Mouse (Mus musculus) hindbrain, embryonic 12.5 days (tissue): ENCODE data around the gene Itpa. TPM values are rescaled to one million over a fixed set of nuclear protein-coding genes. Genes with fewer than 3 reads are reported as not detected.

ENCODE experiments used
- ATAC-seq: fragments of 200-750 bp; cut with Nextera tagmentation; 2 replicates; pipeline ENCODE4 v1.8.0; 2017; ENCODE audit warnings: moderate TSS enrichment; ENCODE audit not compliant: low FRiP score
- H3K27ac ChIP-seq: fragments of 300-500 bp; sonication (generic); 2 replicates; pipeline ENCODE4 v1.5.1; 2016; ENCODE audit warnings: mild to moderate bottlenecking
- H3K27me3 ChIP-seq: fragments of 300-500 bp; sonication (generic); 2 replicates; pipeline ENCODE4 v1.6.1; 2016; ENCODE audit warnings: mild to moderate bottlenecking
- H3K36me3 ChIP-seq: fragments of 300-500 bp; sonication (generic); 2 replicates; pipeline ENCODE4 v1.6.1; 2016; ENCODE audit warnings: mild to moderate bottlenecking
- H3K4me1 ChIP-seq: fragments of 300-500 bp; sonication (generic); 2 replicates; pipeline ENCODE4 v1.6.1; 2016
- H3K4me2 ChIP-seq: fragments of 300-500 bp; sonication (generic); replicated peaks from 2 replicates; pipeline ENCODE4 v1.6.1; 2016; ENCODE audit warnings: mild to moderate bottlenecking
- H3K4me3 ChIP-seq: fragments of 300-500 bp; sonication (generic); 2 replicates; pipeline ENCODE4 v1.5.1; 2016; ENCODE audit warnings: mild to moderate bottlenecking
- H3K9ac ChIP-seq: fragments of 300-500 bp; sonication (generic); 2 replicates; pipeline ENCODE4 v1.6.1; 2016; ENCODE audit warnings: mild to moderate bottlenecking, moderate library complexity
- H3K9me3 ChIP-seq: fragments of 300-500 bp; sonication (generic); replicated peaks from 2 replicates; pipeline ENCODE4 v1.6.1; 2016; ENCODE audit warnings: mild to moderate bottlenecking
- WGBS: fragments of 180-500 bp; shearing (Covaris S2); methylation state at CpG from one replicate; pipeline ENCODE4 v1.1.7; 2016; 5-methylcytosine and 5-hydroxymethylcytosine counted together
- polyA plus RNA-seq: library from polyadenylated mRNA; unstranded; fragments of >200 nt; fragmentation: Nextera tagmentation; extraction: Ambion mirVana; gene quantifications from 2 replicates; pipeline ENCODE4 v1.2.1, GENCODE M21; 2016

Gene Itpa
- polyA plus RNA-seq = 130 and 133 TPM in 2 replicates

GRCm38 (mm10) chr2:130667559-130667958 is at the start of gene Itpa:
TSS of gene Itpa (plus strand) at chr2:130667610.
- Histone ChIP-seq H3K27me3 (no peaks in the 10 kb centered on the region), H3K4me3 (peak within 1 kb of the TSS; percentile 71), H3K9ac (peak within 1 kb of the TSS; percentile 79), H3K9me3 (no peaks in the 10 kb centered on the region), H3K36me3 (peaks cover 18% of the 10 kb centered on the region), H3K4me2 (peak within 1 kb of the TSS; percentile 92), H3K27ac (peak within 1 kb of the TSS; percentile 85), H3K4me1 (peaks cover 27% of the 10 kb centered on the region)
- ATAC-seq = peak; percentile 70
- WGBS = 1% methylated on average over 31 of the region's 31 CpGs

GRCm38 (mm10) chr2:130618972-130619371 is 48.4 kb upstream of the Itpa start:
- no peaks in the 10 kb centered on the region for H3K9me3 ChIP-seq
- H3K4me1 ChIP-seq = no peaks in the 10 kb centered on the region
- no peak overlapping the region for H3K4me3 ChIP-seq
- H3K4me2 ChIP-seq = no peak overlapping the region
- 96% methylated on average over 7 of the region's 7 CpGs for WGBS
- no peaks in the 10 kb centered on the region for H3K27me3 ChIP-seq
- H3K27ac ChIP-seq = no peak overlapping the region
- no peak for ATAC-seq
- H3K9ac ChIP-seq = no peak overlapping the region
- peaks cover 51% of the 10 kb centered on the region for H3K36me3 ChIP-seq

- Histone ChIP-seq H3K4me1 (peaks cover 10% of the 10 kb centered on the region), H3K27ac (no peak overlapping the region), H3K9ac (no peak overlapping the region), H3K4me3 (no peak overlapping the region), H3K9me3 (no peaks in the 10 kb centered on the region), H3K27me3 (peaks cover 2% of the 10 kb centered on the region), H3K36me3 (peaks cover 27% of the 10 kb centered on the region), H3K4me2 (peak overlapping the region; percentile 95)
- no peak for ATAC-seq
- WGBS = 58% methylated on average over 3 of the region's 3 CpGs
Measured at GRCm38 (mm10) chr2:130628424-130628823, 39.0 kb upstream of the Itpa start.

GRCm38 (mm10) chr2:130629080-130629838 is 38.2 kb upstream of the Itpa start:
- peak; percentile 55 for ATAC-seq
- Histone ChIP-seq H3K9ac (peak overlapping the region; percentile 93), H3K9me3 (no peaks in the 10 kb centered on the region), H3K36me3 (peaks cover 19% of the 10 kb centered on the region), H3K4me3 (peak overlapping the region; percentile 99), H3K27me3 (peaks cover 11% of the 10 kb centered on the region), H3K4me2 (peak overlapping the region; percentile 95), H3K27ac (peak overlapping the region; percentile 74), H3K4me1 (peaks cover 18% of the 10 kb centered on the region)
- 2% methylated on average over 37 of the region's 37 CpGs for WGBS

- Histone ChIP-seq H3K4me1 (peaks cover 24% of the 10 kb centered on the region), H3K9me3 (no peaks in the 10 kb centered on the region), H3K9ac (peak within 1 kb of the TSS; percentile 93), H3K36me3 (peaks cover 16% of the 10 kb centered on the region), H3K4me2 (peak within 1 kb of the TSS; percentile 95), H3K4me3 (peak within 1 kb of the TSS; percentile 99), H3K27me3 (peaks cover 16% of the 10 kb centered on the region), H3K27ac (peak within 1 kb of the TSS; percentile 74)
- WGBS = under 1% methylated on average over 25 of the region's 25 CpGs
- peak; percentile 81 for ATAC-seq
Measured at GRCm38 (mm10) chr2:130629839-130630203, 37.6 kb upstream of the Itpa start, which contains the start of the genes Fastkd5 and Ubox5. TSS of gene Fastkd5 (minus strand) at chr2:130630027. TSS of gene Ubox5 (minus strand) at chr2:130630038.

- H3K27me3 ChIP-seq = peaks cover 42% of the 10 kb centered on the region
- no peaks in the 10 kb centered on the region for H3K9me3 ChIP-seq
- no peak overlapping the region for H3K4me3 ChIP-seq
- H3K27ac ChIP-seq = no peak overlapping the region
- 79% methylated on average over 1 of the region's 1 CpGs for WGBS
- ATAC-seq = no peak
- H3K4me2 ChIP-seq = no peak overlapping the region
- peaks cover 3% of the 10 kb centered on the region for H3K36me3 ChIP-seq
- H3K4me1 ChIP-seq = peaks cover 38% of the 10 kb centered on the region
- H3K9ac ChIP-seq = no peak overlapping the region
Measured at GRCm38 (mm10) chr2:130632416-130632815, 35.0 kb upstream of the Itpa start.

- no peak overlapping the region for H3K27ac ChIP-seq
- WGBS = 47% methylated on average over 5 of the region's 5 CpGs
- peaks cover 40% of the 10 kb centered on the region for H3K4me1 ChIP-seq
- H3K36me3 ChIP-seq = no peaks in the 10 kb centered on the region
- no peak overlapping the region for H3K4me3 ChIP-seq
- H3K9me3 ChIP-seq = no peaks in the 10 kb centered on the region
- no peak for ATAC-seq
- H3K27me3 ChIP-seq = peaks cover 49% of the 10 kb centered on the region
- H3K9ac ChIP-seq = no peak overlapping the region
- H3K4me2 ChIP-seq = no peak overlapping the region
Measured at GRCm38 (mm10) chr2:130632887-130633675, 34.3 kb upstream of the Itpa start.

GRCm38 (mm10) chr2:130634006-130634738 is 33.2 kb upstream of the Itpa start:
- 8% methylated on average over 13 of the region's 14 CpGs for WGBS
- H3K4me1 ChIP-seq = peaks cover 35% of the 10 kb centered on the region
- ATAC-seq = peak; percentile 24; the same call in 1 of the 2 replicates

GRCm38 (mm10) chr2:130634739-130635411 is 32.5 kb upstream of the Itpa start:
- 1% methylated on average over 38 of the region's 38 CpGs for WGBS
- H3K9ac ChIP-seq = peak overlapping the region; percentile 54
- H3K9me3 ChIP-seq = no peaks in the 10 kb centered on the region
- H3K27ac ChIP-seq = no peak overlapping the region
- peaks cover 66% of the 10 kb centered on the region for H3K27me3 ChIP-seq
- H3K4me1 ChIP-seq = peaks cover 35% of the 10 kb centered on the region
- H3K36me3 ChIP-seq = no peaks in the 10 kb centered on the region
- H3K4me2 ChIP-seq = peak overlapping the region; percentile 70
- H3K4me3 ChIP-seq = peak overlapping the region; percentile 34
- ATAC-seq = peak; percentile 46; the same call in 1 of the 2 replicates

More at GRCm38 (mm10) chr2:130634006-130634738, 33.2 kb upstream of the Itpa start:
- Histone ChIP-seq H3K4me2 (peak overlapping the region; percentile 70), H3K36me3 (no peaks in the 10 kb centered on the region), H3K9me3 (no peaks in the 10 kb centered on the region), H3K9ac (peak overlapping the region; percentile 54), H3K27me3 (peaks cover 60% of the 10 kb centered on the region), H3K27ac (no peak overlapping the region), H3K4me3 (peak overlapping the region; percentile 34)

- Histone ChIP-seq H3K27me3 (peaks cover 70% of the 10 kb centered on the region), H3K9me3 (no peaks in the 10 kb centered on the region), H3K27ac (no peak overlapping the region), H3K4me2 (peak overlapping the region; percentile 70), H3K4me1 (peaks cover 35% of the 10 kb centered on the region), H3K9ac (peak overlapping the region; percentile 54; the same call in 1 of the 2 replicates), H3K4me3 (0 out of 2 replicates have a peak overlapping the region, but pooled peaks have one; percentile 34), H3K36me3 (no peaks in the 10 kb centered on the region)
- WGBS = 14% methylated on average over 20 of the region's 21 CpGs
- no peak for ATAC-seq
Measured at GRCm38 (mm10) chr2:130635847-130636246, 31.6 kb upstream of the Itpa start.

- no peak overlapping the region for H3K4me2 ChIP-seq
- H3K4me3 ChIP-seq = no peak overlapping the region
- no peaks in the 10 kb centered on the region for H3K9me3 ChIP-seq
- 28% methylated on average over 16 of the region's 16 CpGs for WGBS
- H3K27me3 ChIP-seq = peaks cover 75% of the 10 kb centered on the region
- no peaks in the 10 kb centered on the region for H3K36me3 ChIP-seq
- ATAC-seq = no peak
- no peak overlapping the region for H3K27ac ChIP-seq
- H3K4me1 ChIP-seq = peaks cover 42% of the 10 kb centered on the region
- no peak overlapping the region for H3K9ac ChIP-seq
Measured at GRCm38 (mm10) chr2:130638101-130638611, 29.3 kb upstream of the Itpa start.
